Mouse (Mus musculus): Measurements from ENCODE around the gene Zg16. TPM values are rescaled to one million over a fixed set of nuclear protein-coding genes. Genes with fewer than 3 reads are reported as not detected.

Zg16 gene
- total and polyA plus RNA-seq, 2 experiments from 2014 or later = not detected

DNA sequence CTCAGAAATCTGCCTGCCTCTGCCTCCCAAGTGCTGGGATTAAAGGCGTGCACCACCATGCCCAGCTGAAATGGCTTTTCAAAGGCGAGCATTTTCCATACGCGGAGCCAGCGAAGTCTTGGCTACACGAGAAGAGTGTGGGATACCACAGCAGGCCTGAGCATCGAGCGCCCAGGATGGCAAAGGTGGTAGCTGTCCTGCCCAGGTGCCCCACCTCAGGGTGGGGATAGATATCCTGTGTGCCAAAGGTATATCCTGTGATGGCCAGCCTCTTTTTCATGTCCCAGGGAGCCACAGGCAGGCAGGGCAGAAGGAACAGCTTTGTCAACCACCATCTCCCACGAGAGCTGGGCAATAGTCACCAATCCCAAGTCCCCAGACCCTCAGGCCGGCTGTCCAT lies 74.3 kb downstream of the Zg16 start:
- H3K27ac ChIP-seq (ENCODE audit: low read depth) = no peak overlapping the region
- DNase-seq (ENCODE audit: low spot score) (no peak), ATAC-seq (ENCODE audit: insufficient read depth, low read depth) (no peak)
- H3K4me2 ChIP-seq (ENCODE audit: low read depth, low read length) = no peak overlapping the region
- no peak overlapping the region for H3K4me3 ChIP-seq (ENCODE audit: low read depth, low read length)
- H3K4me1 ChIP-seq (ENCODE audit: control insufficient read depth, insufficient read depth) = peaks cover 25% of the 10 kb centered on the region
- 97% methylated on average over 10 of the region's 10 CpGs for WGBS
- H3K9ac ChIP-seq (replicated peaks; ENCODE audit: low read depth, low read length) = no peak overlapping the region
- TF ChIP-seq EP300 (IDR thresholded peaks at IDR 0.05; ENCODE audit: low read depth) = no peak
- TF ChIP-seq CTCF (IDR thresholded peaks at IDR 0.05; ENCODE audit: low read depth) = no peak
- H3K36me3 ChIP-seq (replicated peaks; ENCODE audit: control insufficient read depth, insufficient read depth, low read length) = 0 out of 2 replicates have a peak, but pooled peaks cover 10% of the 10 kb centered on the region
- H3K27me3 ChIP-seq (ENCODE audit: control insufficient read depth, insufficient read depth, low read length) = no peaks in the 10 kb centered on the region
- no peaks in the 10 kb centered on the region for H3K9me3 ChIP-seq (replicated peaks; ENCODE audit: control insufficient read depth, low read length)

GRCm38 (mm10) chr7:127012374-127012773 lies 74.8 kb downstream of the Zg16 start:
- ATAC-seq (ENCODE audit: insufficient read depth, low read depth) (no peak), DNase-seq (ENCODE audit: low spot score) (no peak)
- 72% methylated on average over 6 of the region's 6 CpGs for WGBS
- no peak overlapping the region for H3K9ac ChIP-seq (replicated peaks; ENCODE audit: low read depth, low read length)
- TF ChIP-seq CTCF (IDR thresholded peaks at IDR 0.05; ENCODE audit: low read depth) (no peak), EP300 (IDR thresholded peaks at IDR 0.05; ENCODE audit: low read depth) (no peak)
- no peaks in the 10 kb centered on the region for H3K9me3 ChIP-seq (replicated peaks; ENCODE audit: control insufficient read depth, low read length)
- H3K4me2 ChIP-seq (ENCODE audit: low read depth, low read length) = no peak overlapping the region
- H3K27ac ChIP-seq (ENCODE audit: low read depth) = no peak overlapping the region
- no peaks in the 10 kb centered on the region for H3K27me3 ChIP-seq (ENCODE audit: control insufficient read depth, insufficient read depth, low read length)
- no peak overlapping the region for H3K4me3 ChIP-seq (ENCODE audit: low read depth, low read length)
- H3K4me1 ChIP-seq (ENCODE audit: control insufficient read depth, insufficient read depth) = peaks cover 25% of the 10 kb centered on the region
- H3K36me3 ChIP-seq (replicated peaks; ENCODE audit: control insufficient read depth, insufficient read depth, low read length) = 0 out of 2 replicates have a peak, but pooled peaks cover 10% of the 10 kb centered on the region

DNA sequence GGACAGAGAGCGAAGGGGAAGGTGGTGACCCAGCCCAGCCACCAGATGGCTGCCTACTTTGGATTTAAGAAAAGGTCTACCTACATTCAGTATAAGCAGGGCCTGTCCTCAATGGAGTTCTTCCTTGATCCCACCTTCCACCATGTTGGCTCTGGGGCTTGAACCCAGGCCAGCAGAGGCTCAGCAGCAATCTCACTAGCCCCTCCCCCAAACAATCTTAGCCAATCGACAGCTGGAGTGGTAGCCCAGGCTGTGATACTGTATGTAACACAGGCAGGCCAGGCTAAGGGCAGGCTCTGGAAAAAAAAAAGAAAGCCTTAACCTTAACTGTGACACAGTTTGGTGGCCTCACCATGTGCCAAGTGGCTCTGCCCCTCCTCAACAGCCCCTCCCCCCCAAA lies 75.4 kb downstream of the Zg16 start:
- H3K27ac ChIP-seq (ENCODE audit: low read depth) = no peak overlapping the region
- H3K27me3 ChIP-seq (ENCODE audit: control insufficient read depth, insufficient read depth, low read length) = no peaks in the 10 kb centered on the region
- WGBS = 76% methylated on average over 2 of the region's 2 CpGs
- H3K4me2 ChIP-seq (ENCODE audit: low read depth, low read length) = no peak overlapping the region
- no peak overlapping the region for H3K9ac ChIP-seq (replicated peaks; ENCODE audit: low read depth, low read length)
- DNase-seq (ENCODE audit: low spot score) (no peak), ATAC-seq (ENCODE audit: insufficient read depth, low read depth) (no peak)
- TF ChIP-seq EP300 (IDR thresholded peaks at IDR 0.05; ENCODE audit: low read depth) (no peak), CTCF (IDR thresholded peaks at IDR 0.05; ENCODE audit: low read depth) (no peak)
- no peak overlapping the region for H3K4me3 ChIP-seq (ENCODE audit: low read depth, low read length)
- H3K9me3 ChIP-seq (replicated peaks; ENCODE audit: control insufficient read depth, low read length) = no peaks in the 10 kb centered on the region
- 0 out of 2 replicates have a peak, but pooled peaks cover 10% of the 10 kb centered on the region for H3K36me3 ChIP-seq (replicated peaks; ENCODE audit: control insufficient read depth, insufficient read depth, low read length)
- peaks cover 25% of the 10 kb centered on the region for H3K4me1 ChIP-seq (ENCODE audit: control insufficient read depth, insufficient read depth)

GRCm38 (mm10) chr7:127011051-127011450 lies 76.1 kb downstream of the Zg16 start:
- H3K4me3 ChIP-seq (ENCODE audit: low read depth, low read length) = no peak overlapping the region
- no peak overlapping the region for H3K9ac ChIP-seq (replicated peaks; ENCODE audit: low read depth, low read length)
- 0 out of 2 replicates have a peak, but pooled peaks cover 10% of the 10 kb centered on the region for H3K36me3 ChIP-seq (replicated peaks; ENCODE audit: control insufficient read depth, insufficient read depth, low read length)
- no peak overlapping the region for H3K4me2 ChIP-seq (ENCODE audit: low read depth, low read length)
- peaks cover 28% of the 10 kb centered on the region for H3K4me1 ChIP-seq (ENCODE audit: control insufficient read depth, insufficient read depth)
- no peaks in the 10 kb centered on the region for H3K9me3 ChIP-seq (replicated peaks; ENCODE audit: control insufficient read depth, low read length)
- no peak for DNase-seq (ENCODE audit: low spot score)
- ATAC-seq (ENCODE audit: insufficient read depth, low read depth) = no peak
- WGBS = 96% methylated on average over 2 of the region's 2 CpGs
- no peak overlapping the region for H3K27ac ChIP-seq (ENCODE audit: low read depth)
- H3K27me3 ChIP-seq (ENCODE audit: control insufficient read depth, insufficient read depth, low read length) = no peaks in the 10 kb centered on the region
- no peak for TF ChIP-seq CTCF (IDR thresholded peaks at IDR 0.05; ENCODE audit: low read depth)
- no peak for TF ChIP-seq EP300 (IDR thresholded peaks at IDR 0.05; ENCODE audit: low read depth)

DNA sequence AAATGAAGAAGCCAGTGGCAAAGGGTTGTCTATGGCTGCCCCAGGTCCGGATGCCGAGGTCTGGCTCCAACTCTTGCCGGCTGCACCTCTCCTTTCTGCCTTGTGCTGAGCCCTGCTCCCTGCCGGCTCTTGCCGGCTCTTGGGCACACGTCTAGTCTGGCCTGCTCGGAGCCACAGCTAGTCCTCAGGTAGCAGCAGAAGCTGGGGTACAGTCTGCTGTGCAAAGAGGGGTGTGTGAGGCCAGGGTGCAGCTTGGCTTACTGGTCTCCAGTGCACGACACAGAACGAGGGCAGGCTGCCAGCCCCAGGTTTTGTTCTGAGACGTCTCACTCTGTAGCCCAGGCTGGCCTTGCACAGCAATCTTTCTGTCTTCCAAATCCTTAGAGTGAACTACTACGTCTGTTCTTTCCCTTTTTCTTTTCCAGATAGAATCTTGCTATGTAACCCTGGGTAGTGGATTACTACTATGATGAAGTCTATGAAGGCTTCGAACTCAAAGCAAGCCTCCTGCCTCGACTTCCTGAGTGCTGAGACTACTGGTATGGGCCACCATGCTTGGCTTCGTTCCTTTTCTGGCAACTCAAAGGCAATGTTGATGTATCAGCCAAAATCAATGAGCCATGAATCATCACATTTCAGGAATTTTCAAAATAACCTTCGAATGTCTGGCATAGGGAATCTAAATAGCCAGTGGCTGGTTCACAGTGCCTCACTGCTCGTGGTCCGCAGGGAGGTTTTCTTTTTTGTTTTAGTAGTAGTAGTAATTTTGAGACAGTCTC lies 77.6 kb downstream of the Zg16 start:
- TF ChIP-seq EP300 (IDR thresholded peaks at IDR 0.05; ENCODE audit: low read depth) (no peak), CTCF (IDR thresholded peaks at IDR 0.05; ENCODE audit: low read depth) (no peak)
- no peaks in the 10 kb centered on the region for H3K27me3 ChIP-seq (ENCODE audit: control insufficient read depth, insufficient read depth, low read length)
- H3K4me2 ChIP-seq (ENCODE audit: low read depth, low read length) = no peak overlapping the region
- peak overlapping the region; percentile 85 for H3K27ac ChIP-seq (ENCODE audit: low read depth)
- no peak overlapping the region for H3K4me3 ChIP-seq (ENCODE audit: low read depth, low read length)
- no peak overlapping the region for H3K9ac ChIP-seq (replicated peaks; ENCODE audit: low read depth, low read length)
- 82% methylated on average over 17 of the region's 17 CpGs for WGBS
- ATAC-seq (ENCODE audit: insufficient read depth, low read depth) (no peak), DNase-seq (ENCODE audit: low spot score) (no peak)
- 0 out of 2 replicates have a peak, but pooled peaks cover 6% of the 10 kb centered on the region for H3K36me3 ChIP-seq (replicated peaks; ENCODE audit: control insufficient read depth, insufficient read depth, low read length)
- peaks cover 21% of the 10 kb centered on the region for H3K4me1 ChIP-seq (ENCODE audit: control insufficient read depth, insufficient read depth)
- no peaks in the 10 kb centered on the region for H3K9me3 ChIP-seq (replicated peaks; ENCODE audit: control insufficient read depth, low read length)

All from heart, postnatal 0 days (tissue).